Mouse (Mus musculus) hindlimb bud, embryonic 11.5 days (tissue): ENCODE results near the gene Upf3b.
"Not testable (repeated sequence)": the region's sequence is repeated elsewhere in the genome, so short reads cannot be mapped to it uniquely, and the experiment has no call there.

Source experiments
- DNase-seq: peaks from one replicate; pipeline ENCODE4 v3.0.0-alpha.2; 2012; ENCODE audit warnings: low read depth, low spot score; ENCODE audit errors: extremely low spot score

Gene Upf3b

DNA sequence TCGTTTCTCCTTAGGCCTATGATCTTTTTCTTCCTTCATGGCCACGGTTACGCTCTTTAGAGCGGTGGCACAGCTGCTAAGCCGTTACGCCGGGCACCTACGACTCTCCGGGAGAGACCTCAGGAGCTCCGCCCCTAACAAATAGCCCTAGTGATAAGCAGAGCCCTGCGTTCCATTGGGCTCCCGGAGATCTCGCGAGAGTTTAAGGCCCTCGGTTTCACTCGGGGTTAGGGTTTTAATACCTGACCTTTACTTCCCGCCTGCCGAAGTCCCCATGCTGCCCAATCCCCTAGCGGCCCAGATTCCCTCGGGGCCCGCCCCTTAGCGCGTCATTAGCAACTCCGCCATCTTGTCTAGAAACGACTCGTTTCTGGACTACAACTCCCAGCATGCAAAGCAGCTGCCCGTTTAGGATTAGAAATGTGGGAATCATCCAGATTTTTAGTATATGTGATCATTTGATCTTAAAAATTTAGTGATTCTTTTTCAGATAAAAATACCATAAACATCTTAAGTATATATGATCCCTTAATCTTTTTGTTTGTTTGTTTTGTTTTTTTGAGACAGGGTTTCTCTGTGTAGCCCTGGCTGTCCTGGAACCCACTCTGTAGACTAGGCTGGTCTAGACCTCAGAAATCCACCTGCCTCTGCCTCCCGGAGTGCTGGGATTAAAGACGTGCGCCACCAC, at the start of gene Upf3b:
Gene Upf3b (minus strand): TSS at position 130 of the 688 bp plus-strand sequence.
- DNase-seq = peak; percentile 63

GRCm38 (mm10) chrX:37157839-37158238, 47.7 kb upstream of the Upf3b start:
- no peak for DNase-seq

DNA sequence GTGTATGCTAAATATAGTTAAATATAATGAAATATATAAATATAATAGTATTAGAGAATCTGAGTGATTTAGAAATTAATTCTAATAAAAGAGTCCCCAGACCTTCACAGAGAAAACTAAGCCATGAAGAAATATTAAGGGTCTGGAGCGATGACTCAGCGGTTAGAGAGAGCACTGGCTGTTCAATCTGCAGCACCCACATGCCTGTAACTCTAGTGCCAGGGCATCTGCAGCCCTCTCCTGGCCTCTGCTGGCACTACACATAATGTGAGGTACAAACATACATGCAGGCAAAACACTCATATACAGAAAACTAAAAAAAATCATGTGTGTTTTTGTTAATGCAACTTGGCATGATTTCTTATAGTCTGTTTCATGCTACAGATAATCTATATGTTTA, 34.8 kb upstream of the Upf3b start:
- no peak for DNase-seq

DNA sequence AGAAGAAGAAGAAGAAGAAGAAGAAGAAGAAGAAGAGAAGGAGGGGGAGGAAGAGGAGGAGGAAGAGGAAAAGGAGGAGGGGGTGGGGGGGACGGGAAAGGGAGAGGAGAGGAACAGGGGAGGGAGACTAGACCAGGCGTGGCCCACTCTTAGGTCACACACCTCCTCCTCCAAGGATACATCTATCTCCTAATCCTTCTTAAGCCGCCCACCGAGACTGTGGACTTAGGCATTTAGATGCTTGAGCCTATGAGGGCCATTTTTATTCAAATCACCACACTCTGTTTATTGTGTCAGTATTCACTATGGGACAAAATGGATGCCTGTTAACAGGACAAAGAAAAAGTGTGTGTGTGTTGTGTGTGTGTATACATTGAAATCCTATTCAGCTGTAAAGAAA, 34.4 kb upstream of the Upf3b start:
- DNase-seq = not testable (repeated sequence)

DNA sequence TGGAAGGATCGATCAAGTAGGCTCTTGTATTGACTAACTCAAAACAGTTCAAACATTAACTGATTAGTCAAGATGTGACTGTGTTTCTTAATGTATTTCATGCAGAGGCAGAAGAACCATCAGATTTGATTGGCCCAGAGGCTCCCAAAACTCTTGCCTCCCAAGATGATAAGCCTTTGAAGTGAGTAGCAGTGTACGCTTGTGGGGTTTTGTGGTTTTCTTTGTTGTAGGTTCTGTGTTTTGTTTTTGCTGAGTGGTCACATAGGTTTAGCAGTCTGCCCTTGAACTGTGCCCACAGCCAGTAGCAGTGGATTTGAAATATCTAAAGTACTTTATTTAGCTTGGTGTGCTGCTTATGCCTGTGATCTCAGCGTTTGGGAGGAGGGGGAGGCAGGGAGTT, 31.6 kb upstream of the Upf3b start:
- DNase-seq = no peak

DNA sequence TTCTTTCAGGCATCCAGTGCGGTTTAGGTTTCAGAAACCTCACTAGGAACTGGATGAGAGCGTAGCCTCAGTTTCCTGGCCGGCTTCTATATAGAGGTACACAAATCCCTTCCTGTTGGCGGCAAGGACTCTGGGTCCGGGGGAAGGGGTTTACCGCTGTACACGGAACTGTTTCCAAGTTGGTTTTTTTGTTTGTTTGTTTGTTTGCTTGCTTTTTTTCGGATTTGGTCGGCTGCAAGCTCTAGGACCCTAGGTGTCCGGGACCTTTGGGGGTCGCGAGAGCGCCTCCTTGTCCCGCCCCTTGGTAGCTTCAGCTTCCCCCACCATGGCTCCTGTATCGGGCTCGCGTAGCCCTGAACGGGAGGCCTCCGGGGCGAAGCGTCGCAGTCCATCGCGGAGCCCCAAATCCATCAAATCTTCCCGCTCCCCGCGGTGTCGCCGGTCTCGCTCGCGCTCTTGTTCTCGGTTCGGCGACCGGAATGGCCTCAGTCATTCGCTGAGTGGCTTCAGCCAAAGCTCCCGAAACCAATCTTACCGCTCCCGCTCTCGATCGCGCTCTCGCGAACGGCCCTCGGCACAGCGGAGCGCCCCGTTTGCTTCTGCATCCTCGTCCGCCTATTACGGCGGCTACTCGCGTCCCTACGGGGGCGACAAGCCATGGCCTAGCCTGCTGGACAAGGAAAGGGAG, 16.7 kb upstream of the Upf3b start, which contains the start of gene Nkap:
Gene Nkap (plus strand): TSS at position 125 of the 688 bp plus-strand sequence.
- peak; percentile 73 for DNase-seq

DNA sequence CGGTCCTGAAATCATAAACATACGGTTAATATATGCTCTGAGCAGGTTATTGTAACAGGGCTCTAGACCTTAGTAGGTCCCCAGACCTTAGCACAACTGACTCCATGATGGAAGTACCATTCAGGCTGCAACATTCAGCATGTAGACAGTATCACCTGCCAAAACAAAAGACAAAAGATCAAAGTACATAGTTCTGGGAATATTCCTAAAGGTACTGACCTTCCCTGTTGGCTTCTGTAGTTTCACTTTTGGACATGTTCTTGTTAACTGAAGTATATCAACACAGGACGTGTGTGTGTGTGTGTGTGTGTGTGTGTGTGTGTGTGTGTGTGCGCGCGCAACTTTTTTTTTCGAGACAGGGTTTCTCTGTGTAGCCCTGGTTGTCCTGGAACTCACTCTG, 15.4 kb upstream of the Upf3b start:
- no peak for DNase-seq

DNA sequence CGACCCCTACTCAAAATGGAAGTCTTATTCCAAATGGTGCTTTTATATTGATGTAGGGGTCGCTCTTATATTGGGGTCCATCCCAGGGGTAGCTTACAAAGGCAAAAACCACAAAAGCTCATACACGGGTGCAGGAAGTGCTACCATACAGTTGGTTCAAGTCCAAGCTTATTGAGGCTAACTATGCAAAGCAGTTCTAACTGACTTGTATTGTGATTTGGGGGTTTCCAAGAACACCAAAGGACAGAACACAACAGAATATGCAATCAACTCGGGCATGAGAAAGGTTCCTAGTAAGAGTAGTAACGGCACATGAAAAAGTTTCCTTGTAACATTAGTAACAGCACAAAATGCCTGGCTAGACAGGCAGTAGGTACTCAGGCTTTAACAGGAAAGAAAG, 10.1 kb upstream of the Upf3b start:
- no peak for DNase-seq

DNA sequence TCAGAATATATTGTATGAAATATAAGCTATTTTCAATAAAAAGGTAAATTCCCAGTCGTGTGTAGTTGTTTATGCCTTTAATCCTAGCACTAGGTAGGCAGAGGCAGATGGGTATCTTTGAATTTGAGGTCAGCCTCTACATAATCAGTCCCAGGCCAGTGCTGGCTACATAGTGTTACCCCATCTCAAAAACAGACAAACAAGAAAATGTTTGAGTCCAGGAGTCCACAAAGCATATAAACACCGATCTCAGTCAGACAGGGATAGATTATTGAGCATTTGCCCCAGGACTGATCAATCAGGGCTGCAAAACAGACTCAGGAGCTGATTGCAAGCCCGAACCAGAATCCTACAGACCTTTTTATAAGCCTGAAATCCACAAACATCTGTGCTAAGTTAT, 9.5 kb upstream of the Upf3b start:
- no peak for DNase-seq

GRCm38 (mm10) chrX:37117085-37117484, 7.0 kb upstream of the Upf3b start:
- no peak for DNase-seq

DNA sequence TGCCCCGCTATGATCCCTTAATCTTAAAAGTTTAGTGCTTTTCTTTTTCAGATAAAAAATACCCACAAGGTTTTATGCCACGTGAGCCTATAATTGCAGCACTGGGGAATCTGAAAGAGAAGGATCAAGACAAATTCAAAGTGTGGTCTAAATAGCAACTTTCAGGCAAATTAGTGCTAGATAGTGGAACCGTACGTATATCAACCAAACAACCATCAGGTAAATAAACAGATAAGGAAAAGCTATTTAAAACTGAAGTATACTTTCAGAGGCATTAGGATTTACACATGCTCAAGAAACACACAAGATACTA, 715 bp upstream of the Upf3b start:
- DNase-seq = no peak

GRCm38 (mm10) chrX:37109526-37110192, 463 bp downstream of the Upf3b start:
- DNase-seq = no peak

GRCm38 (mm10) chrX:37103826-37104225, 6.3 kb downstream of the Upf3b start:
- DNase-seq = no peak

- no peak for DNase-seq
Observed at GRCm38 (mm10) chrX:37098681-37099080, 11.4 kb downstream of the Upf3b start.

GRCm38 (mm10) chrX:37095106-37095768, 14.9 kb downstream of the Upf3b start:
- no peak for DNase-seq

DNA sequence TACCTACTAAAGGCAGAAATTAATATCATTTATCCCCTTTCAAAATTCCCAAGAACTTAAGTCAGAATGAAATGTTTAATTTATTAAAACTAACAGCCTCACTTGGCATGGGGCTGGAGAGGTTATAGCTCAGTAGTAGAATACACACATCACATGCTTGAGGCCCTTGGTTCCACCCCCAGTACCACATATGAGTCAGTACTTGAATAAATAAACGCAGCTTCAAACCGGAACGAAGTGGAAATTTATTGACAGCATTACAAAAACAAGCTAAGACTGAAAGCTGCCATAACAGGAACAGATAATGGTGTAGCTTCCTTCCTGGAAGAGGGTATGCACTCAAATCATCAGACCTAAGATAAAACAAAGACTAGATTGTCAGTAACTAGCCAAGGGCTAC, 18.7 kb downstream of the Upf3b start:
- DNase-seq = no peak

DNA sequence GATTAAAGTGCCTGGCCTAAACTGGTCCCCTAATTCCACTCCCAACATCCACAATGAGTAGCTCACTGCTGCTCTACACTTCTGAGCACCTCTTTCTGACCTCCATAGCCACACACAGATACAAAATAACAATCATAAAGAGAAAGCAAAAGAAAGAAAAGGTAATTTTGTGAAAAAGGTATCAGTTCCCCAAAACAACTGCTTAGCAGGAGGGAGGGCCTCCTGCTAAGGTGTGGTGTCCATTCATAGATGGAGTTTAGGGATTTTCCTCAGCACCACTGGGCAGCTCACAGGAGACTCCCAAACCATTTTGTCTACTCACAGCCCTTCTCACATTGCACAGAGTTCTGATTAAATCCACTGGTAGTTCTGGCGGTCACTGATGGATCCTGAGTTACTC, 21.3 kb downstream of the Upf3b start:
- no peak for DNase-seq

GRCm38 (mm10) chrX:37085665-37086064, 24.5 kb downstream of the Upf3b start:
- DNase-seq = no peak

GRCm38 (mm10) chrX:37084927-37085660, 25.0 kb downstream of the Upf3b start, which contains the start of gene Rpl39:
Rpl39 (minus strand) TSS chrX:37085402.
- DNase-seq = no peak

- no peak for DNase-seq
Observed at GRCm38 (mm10) chrX:37084318-37084926, 25.7 kb downstream of the Upf3b start.

GRCm38 (mm10) chrX:37081194-37081593, 28.9 kb downstream of the Upf3b start:
- no peak for DNase-seq
